Mouse (Mus musculus) liver, adult (tissue): ENCODE results near the gene Sectm1a.

Experiments used
- GATA4 ChIP-seq: IDR thresholded peaks from 2 replicates; pipeline ENCODE4 v1.6.1; 2014; ENCODE audit warnings: mild to moderate bottlenecking, low read length; ENCODE audit not compliant: insufficient replicate concordance

Sectm1a gene

DNA sequence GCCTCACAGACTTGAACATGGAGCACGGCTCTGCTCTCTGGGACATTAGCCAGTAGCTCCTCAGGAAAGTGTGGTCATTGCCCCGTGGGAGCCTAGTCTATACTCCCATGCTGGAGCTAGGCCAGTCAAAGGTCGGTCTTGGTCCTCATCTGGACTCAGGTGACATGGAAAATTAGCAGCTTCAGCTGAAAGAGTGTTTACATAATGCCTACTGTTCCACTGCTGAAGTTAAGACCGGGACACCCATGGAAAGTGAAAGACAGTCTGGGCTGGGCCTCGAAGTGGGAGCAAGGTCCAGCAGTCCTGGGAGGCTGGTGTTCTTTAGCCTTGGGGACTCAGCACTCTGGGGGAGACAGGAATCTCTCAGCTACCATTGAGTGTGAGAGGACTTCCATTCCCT lies 22.9 kb downstream of the Sectm1a start:
- no peak for TF ChIP-seq GATA4

DNA sequence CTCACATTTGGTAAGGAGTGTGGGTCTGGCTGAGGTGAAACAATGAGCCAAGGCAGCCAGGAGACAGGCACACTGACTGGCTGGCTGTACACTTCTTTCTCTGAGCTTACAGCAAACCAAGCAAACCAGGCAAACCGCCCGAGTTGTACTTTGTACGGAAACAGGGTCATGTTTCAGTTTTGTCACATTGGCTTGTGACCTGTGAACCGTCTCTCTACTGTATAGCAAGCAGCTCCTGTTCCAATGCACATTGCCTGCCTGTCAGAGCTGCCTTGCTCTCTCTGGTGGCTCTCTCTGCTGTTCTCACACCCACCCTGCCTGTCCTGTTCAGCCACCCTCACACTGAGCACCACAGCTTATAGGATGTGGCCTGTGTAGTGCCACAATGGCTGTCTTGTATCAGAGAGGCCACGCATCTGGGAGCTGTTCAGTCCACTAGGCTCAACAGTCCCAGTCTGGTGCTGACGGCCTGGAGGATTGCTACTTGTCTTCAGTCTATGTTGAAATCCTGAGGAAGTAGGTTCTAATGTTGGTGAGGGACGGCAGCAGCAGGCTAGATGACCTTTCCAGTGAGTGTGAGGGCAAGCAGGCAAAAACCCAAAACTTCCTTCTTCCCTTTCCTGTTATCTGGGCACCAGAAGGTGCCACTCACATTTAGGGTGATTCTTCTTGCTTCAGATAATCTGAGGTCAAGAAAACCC lies 24.3 kb downstream of the Sectm1a start:
- no peak for TF ChIP-seq GATA4

DNA sequence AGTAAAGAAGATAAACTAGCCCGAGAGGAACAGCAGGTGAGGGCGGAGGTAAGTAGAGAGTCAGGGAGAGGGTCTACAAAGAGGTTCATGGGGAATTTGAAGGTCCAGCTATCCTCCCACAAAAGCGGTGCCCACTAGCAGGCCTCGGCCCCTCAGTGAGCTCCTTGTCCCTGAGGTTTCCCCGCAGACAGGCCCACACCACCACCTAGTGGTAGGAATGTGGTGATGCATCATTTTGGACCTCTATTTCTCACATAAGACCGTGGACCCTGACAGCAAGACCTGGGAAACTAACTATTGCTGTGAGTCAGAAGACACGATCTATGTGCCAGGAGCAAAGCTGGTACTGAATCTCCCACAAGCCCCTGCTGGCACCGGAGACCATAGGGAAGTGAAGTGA lies 27.5 kb downstream of the Sectm1a start:
- TF ChIP-seq GATA4 = no peak

DNA sequence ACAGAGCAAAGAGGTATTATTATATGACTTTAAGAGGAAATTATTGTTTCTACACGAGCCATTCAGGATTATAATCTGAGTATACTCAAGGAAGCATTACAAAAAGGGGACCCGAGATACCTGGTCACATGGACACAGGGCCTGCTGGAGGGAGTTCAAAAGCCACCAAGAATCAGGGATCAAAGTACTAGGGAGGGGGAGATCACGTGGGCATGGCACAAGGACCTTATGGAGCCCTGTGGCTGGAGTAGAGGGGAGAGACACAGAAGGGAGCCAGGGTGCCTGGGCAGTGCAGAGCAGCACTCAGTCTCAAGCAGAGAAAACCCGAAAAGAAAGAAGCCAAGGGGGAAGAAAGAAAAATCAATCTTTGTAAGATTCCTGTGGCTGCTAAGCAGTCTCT lies 28.6 kb downstream of the Sectm1a start:
- TF ChIP-seq GATA4 = no peak

- no peak for TF ChIP-seq GATA4
Measured at GRCm38 (mm10) chr11:121051793-121052192, 29.2 kb downstream of the Sectm1a start.

DNA sequence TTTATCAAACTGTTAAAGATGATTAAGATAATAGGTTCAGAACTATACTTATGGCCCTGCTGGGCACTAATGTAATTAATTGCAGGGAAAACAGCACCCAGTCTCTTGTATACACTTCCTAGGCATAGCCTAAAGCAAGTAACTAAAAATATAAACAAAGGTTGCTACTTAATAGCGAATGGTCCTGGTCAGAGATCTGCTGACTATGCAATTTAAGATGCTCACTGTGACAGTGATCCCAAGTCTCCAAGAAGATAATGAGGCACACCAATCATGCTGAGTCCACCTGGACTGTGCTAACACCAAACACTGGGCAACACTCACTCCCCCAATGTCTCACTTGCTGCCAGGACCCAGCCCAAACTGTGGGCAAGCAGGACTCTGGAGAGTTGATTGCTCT lies 31.2 kb downstream of the Sectm1a start:
- no peak for TF ChIP-seq GATA4

- no peak for TF ChIP-seq GATA4
Measured at GRCm38 (mm10) chr11:121047826-121048399, 33.1 kb downstream of the Sectm1a start.

GRCm38 (mm10) chr11:121045286-121045685 lies 35.7 kb downstream of the Sectm1a start:
- no peak for TF ChIP-seq GATA4

GRCm38 (mm10) chr11:121042480-121042879 lies 38.5 kb downstream of the Sectm1a start:
- no peak for TF ChIP-seq GATA4

GRCm38 (mm10) chr11:121041636-121042035 lies 39.4 kb downstream of the Sectm1a start:
- no peak for TF ChIP-seq GATA4

GRCm38 (mm10) chr11:121041212-121041611 lies 39.8 kb downstream of the Sectm1a start:
- TF ChIP-seq GATA4 = no peak

- TF ChIP-seq GATA4 = no peak
Measured at GRCm38 (mm10) chr11:121039302-121039701, 41.7 kb downstream of the Sectm1a start, which contains the start of gene Cd7. Gene Cd7, minus strand, starts transcription at chr11:121039418.

- TF ChIP-seq GATA4 = no peak
Measured at GRCm38 (mm10) chr11:121038366-121039240, 42.4 kb downstream of the Sectm1a start.

DNA sequence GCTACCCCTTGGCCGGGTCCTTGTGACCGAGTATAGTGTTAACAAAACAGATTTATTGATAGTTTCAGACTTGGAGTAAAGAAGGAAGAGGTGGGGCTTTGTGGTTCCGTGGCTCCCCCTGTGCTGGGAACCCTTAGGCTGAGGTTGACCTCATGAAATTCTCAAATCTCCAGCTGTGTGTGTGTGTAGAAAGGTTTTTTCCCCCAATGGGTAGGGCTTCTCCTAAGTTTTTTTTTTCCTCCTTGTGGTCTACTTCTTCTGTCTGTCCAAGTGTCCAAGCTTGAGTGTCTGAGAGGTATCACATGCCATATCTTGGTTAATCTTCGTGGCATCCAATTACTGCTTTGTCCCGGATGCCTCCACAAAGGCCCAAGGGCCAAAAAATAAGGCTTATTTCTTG lies 47.9 kb downstream of the Sectm1a start:
- TF ChIP-seq GATA4 = no peak

- no peak for TF ChIP-seq GATA4
Measured at GRCm38 (mm10) chr11:121027259-121027658, 53.8 kb downstream of the Sectm1a start.

DNA sequence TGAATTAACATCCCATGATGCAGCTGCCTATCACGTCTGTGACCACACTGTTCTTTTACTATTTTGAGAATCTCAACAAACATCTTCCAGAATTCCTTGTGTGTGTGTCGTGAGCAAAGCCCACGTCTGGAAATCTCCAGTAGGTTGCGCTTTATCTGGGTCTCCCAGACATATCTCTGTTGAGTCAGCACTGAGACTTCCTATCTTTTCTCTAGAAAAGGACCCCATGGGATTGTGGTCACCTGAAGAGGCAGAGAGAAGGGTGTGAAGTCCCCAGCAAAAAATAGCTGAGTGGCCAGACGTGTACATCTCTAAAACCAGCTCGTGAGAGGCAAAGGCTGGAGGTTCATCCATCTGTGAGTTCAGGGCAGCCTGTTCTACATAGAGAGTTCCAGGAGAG lies 56.9 kb downstream of the Sectm1a start:
- no peak for TF ChIP-seq GATA4
